Mouse (Mus musculus) olfactory bulb, adult 2 months (tissue): ENCODE results near the gene Tbpl1. TPM values are rescaled to one million over a fixed set of nuclear protein-coding genes. Genes with fewer than 3 reads are reported as not detected.

Experiments used
- H3K27ac ChIP-seq: fragments of 200-500 bp; 2 replicates; pipeline ENCODE4 v1.5.1; 2012; ENCODE audit warnings: low read depth, low read length; ENCODE audit not compliant: insufficient read depth
- H3K4me1 ChIP-seq: fragments of 200-500 bp; 2 replicates; pipeline ENCODE4 v1.6.1; 2012; ENCODE audit warnings: low read length; ENCODE audit not compliant: control insufficient read depth, insufficient read depth
- H3K4me3 ChIP-seq: fragments of 200-500 bp; 2 replicates; pipeline ENCODE4 v1.5.1; 2012; ENCODE audit warnings: mild to moderate bottlenecking, low read depth, low read length, moderate library complexity; ENCODE audit not compliant: insufficient read depth
- CTCF ChIP-seq: fragments of 200-500 bp; IDR thresholded peaks from 2 replicates; pipeline ENCODE4 v1.5.1; 2012; ENCODE audit warnings: low read depth, mild to moderate bottlenecking, low read length, moderate library complexity; ENCODE audit not compliant: insufficient read depth
- POLR2A ChIP-seq: fragments of 200-500 bp; IDR thresholded peaks from 2 replicates; pipeline ENCODE4 v1.6.1; 2012; ENCODE audit warnings: mild to moderate bottlenecking, low read depth, low read length, moderate library complexity; ENCODE audit not compliant: insufficient read depth
- WGBS: fragments of 180-500 bp; shearing (Covaris S2); methylation state at CpG from one replicate; pipeline ENCODE4 v1.1.7; 2018; 5-methylcytosine and 5-hydroxymethylcytosine counted together
- polyA plus RNA-seq: library from polyadenylated mRNA; stranded (reverse); fragments of >200 nt; gene quantifications from 2 replicates; pipeline ENCODE4 v1.2.4, GENCODE M21; 2012; ENCODE audit warnings: low replicate concordance; ENCODE audit not compliant: missing spikeins, insufficient read depth, insufficient read length

Gene Tbpl1
- polyA plus RNA-seq, 1 experiment, result not detected

DNA sequence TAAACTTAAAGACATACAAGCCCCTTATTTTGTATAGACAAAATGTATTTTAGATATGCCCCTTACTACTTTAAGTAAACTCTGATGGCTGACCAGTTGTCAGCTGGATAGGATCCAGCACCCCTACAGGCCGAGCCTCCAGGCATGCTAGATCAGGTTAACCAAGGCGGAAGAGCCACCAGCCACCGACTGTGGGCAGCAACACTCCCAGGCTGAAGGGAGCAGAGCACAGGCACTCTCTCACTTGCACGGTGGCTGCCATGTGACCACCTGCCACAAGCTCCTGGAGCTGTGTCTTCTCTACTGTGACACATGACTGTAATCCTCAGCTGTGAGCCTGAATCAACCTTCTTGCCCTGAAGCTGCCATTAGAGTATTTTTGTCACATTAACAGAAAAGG lies 13.3 kb downstream of the Tbpl1 start:
- no peak for TF ChIP-seq CTCF
- TF ChIP-seq POLR2A, result no peak

DNA sequence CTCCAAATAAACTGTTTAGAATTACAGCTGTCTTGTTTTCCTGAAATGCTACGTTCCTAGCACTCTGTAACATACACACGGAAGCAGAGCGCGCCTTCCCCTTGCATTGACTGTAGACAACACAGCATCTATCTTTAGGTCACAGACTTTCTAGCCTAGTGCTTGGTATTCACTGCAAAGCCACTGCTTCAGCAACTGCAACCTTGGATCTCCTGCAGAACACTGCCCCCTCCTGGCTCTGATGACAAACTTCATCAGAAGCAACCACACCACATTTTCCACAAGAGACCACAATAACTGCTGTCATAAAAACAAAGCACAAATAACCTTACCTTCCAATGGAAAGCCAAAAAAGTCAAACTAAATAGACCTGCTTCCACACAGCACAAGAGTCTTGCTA lies 17.2 kb downstream of the Tbpl1 start:
- WGBS, result 58% methylated on average over 4 of the region's 4 CpGs
- no peak overlapping the region for H3K4me3 ChIP-seq
- TF ChIP-seq POLR2A (no peak), CTCF (no peak)
- no peak overlapping the region for H3K27ac ChIP-seq
- peaks cover 10% of the 10 kb centered on the region; the same call in 1 of the 2 replicates for H3K4me1 ChIP-seq

More for the DNA sequence above, 13.3 kb downstream of the Tbpl1 start:
- Histone ChIP-seq H3K4me3 (no peak overlapping the region), H3K4me1 (peaks cover 7% of the 10 kb centered on the region; the same call in 1 of the 2 replicates), H3K27ac (no peak overlapping the region)
- 32% methylated on average over 4 of the region's 4 CpGs for WGBS

DNA sequence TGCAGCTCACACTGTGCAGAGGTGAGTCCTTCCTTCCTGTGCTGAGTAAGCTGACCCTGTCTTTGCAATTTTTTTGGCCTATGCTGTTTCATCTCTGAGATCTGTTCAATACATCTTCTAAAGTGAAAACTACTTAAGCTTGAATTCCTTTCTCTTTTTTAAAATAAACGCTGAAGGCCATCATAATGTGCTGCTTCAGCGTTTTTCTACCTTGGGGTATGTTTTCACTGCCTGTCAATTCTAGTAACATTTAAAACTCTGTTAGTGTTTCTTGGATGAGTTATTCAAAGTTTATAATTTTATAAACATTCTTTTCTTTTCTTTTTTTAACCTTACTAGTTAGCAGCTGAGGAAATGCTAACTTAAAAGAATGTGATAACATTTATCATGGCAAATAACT lies 18.8 kb downstream of the Tbpl1 start:
- Histone ChIP-seq H3K27ac (no peak overlapping the region), H3K4me3 (no peak overlapping the region), H3K4me1 (peaks cover 6% of the 10 kb centered on the region; the same call in 1 of the 2 replicates)
- no peak for TF ChIP-seq CTCF
- TF ChIP-seq POLR2A, result no peak
- 82% methylated on average over 2 of the region's 2 CpGs for WGBS

DNA sequence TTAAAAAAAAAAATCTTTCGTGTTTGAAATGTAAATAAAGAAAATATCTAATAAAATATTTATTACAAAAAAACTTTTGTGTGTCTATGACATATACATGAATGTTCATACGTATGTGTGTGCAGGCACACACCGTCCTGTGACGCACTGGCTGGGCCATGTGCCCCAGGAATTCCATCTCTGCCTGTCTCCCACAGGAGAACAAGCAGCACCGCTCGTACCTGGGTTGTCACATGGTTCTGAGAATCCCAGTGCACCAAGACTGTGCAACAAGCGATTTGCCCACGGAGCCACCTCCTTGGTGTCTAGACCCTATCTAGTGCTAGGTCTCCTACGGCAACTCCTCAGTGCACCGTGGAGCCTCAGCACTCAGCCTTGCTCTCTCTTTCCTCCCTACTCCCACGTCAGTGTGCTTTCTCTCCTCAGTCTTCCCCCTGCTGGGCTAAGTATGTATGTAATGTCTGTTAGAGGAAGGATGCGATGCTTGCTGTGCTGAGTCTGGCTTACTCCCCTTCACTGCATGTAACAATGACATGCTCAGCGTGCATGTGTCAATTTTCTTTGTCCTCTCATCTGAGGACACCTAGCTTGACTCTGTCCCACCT lies 21.5 kb downstream of the Tbpl1 start:
- Histone ChIP-seq H3K4me3 (no peak overlapping the region), H3K4me1 (peaks cover 6% of the 10 kb centered on the region; the same call in 1 of the 2 replicates), H3K27ac (no peak overlapping the region)
- 66% methylated on average over 13 of the region's 13 CpGs for WGBS
- no peak for TF ChIP-seq POLR2A
- TF ChIP-seq CTCF, result no peak

DNA sequence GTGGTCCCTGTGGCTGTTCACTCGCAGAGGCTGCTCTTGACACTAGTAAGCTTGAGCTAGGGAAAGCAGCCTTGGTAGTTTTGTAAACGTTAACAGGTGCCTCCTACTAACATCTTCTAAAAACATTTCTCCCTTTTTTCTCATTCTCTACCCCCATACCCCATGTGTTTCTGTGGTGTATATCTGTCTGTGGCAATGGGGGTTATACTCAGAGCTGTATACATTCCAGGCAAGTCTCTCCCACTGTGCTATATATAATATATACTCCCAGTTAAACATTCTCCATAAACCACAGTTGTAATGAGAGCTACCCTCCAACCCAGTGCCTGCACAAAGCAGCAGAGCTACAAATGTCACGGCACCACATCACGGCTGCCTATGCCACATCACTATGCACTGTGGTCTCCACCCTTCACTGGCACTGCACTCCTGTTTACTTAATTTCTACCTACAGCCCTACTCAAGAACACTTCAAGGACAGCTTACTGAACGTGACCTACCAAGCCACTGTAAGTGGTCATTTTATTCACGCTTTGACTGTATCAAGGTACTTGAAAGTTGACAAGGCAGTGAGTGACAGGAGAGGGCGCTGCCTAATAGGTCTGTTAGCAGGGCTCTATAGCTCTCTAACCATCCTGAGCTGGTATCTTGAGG lies 23.4 kb downstream of the Tbpl1 start:
- no peak overlapping the region for H3K27ac ChIP-seq
- H3K4me1 ChIP-seq, result peaks cover 6% of the 10 kb centered on the region; the same call in 1 of the 2 replicates
- WGBS, result 85% methylated on average over 7 of the region's 7 CpGs
- TF ChIP-seq CTCF, result no peak
- H3K4me3 ChIP-seq, result no peak overlapping the region

DNA sequence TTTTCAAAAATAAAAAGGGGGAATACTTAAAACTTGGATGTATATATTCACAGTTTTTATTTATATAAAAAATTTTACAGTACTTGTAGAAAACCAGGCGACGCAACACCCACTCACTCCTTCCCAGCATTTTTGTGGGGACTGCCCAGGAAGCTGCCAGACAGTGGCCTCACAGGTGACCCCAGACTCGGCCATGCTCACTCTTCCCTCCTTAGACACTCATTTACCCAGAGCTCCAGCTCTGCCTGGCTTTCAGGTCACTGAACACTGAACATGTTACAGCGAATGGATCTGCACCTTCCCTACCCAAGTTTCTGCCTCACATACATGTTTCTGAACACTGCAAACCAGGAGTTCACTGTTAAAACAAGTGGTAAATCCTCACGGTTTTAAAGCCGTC lies 27.9 kb downstream of the Tbpl1 start:
- TF ChIP-seq CTCF, result no peak
- TF ChIP-seq POLR2A, result no peak
- Histone ChIP-seq H3K4me1 (peaks cover 15% of the 10 kb centered on the region), H3K27ac (no peak overlapping the region), H3K4me3 (no peak overlapping the region)
- 92% methylated on average over 6 of the region's 6 CpGs for WGBS

DNA sequence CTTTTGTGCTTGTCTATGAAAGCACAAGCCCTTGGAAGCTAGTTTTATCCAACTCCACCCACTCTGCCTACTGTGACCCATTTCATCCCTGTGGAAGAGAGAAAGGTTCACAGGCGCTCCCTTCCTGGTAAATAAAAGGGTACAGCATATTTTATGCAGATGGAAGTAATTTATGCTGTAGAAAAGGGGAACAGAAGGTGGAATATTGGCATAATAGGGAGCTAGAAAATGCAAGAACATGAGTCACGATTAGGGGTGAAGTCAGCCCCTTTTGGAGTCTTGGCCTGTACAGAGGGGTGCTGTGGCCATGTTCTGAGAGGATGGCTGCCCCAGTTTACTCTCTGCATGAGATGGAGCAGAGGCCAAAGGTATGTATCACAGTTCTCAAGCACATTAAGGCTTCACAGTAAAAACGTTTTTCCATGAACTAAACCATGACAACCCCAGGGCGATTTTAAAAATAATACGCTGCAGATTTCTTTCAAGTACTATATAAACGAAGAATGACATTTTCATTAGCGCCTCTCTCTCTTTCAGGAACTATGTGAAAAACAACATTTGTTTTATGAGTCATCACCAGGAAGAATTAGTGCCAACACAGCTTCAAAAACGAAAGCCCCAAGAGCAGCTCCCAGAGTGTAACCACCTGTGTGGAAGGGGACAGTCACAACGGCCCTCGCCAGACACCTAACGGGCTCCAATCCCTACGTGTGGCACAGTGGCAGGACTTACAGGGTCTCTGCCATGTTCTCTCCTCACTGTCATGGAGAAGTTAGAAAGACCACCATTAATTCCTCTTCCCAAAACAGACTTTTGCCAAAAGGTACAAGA lies 30.0 kb downstream of the Tbpl1 start:
- WGBS, result 54% methylated on average over 12 of the region's 12 CpGs
- Histone ChIP-seq H3K27ac (no peak overlapping the region), H3K4me3 (no peak overlapping the region), H3K4me1 (peaks cover 15% of the 10 kb centered on the region)
- TF ChIP-seq POLR2A (no peak), CTCF (no peak)

DNA sequence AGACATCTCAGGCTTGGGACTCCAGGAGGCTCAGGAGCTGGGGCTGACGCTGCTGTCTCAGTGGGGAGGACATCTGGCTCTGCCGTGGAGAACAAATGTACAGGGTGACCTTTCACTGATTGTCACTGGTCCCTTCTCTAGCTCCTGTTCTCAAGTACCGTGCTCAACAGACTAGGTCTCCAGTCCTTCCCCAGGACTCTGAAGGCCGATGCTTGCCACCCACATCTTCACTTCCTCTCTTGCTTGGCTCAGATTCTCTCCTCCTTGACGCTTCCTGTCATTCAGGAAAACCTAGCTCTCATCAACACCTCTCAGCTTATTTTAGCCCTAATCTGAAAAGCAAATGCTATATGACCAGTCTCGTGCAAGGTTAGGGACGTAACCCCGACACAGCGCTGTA lies 31.0 kb downstream of the Tbpl1 start:
- 86% methylated on average over 9 of the region's 9 CpGs for WGBS
- TF ChIP-seq POLR2A (no peak), CTCF (no peak)
- Histone ChIP-seq H3K4me3 (no peak overlapping the region), H3K27ac (no peak overlapping the region), H3K4me1 (peaks cover 15% of the 10 kb centered on the region)
